Mouse (Mus musculus) embryonic facial prominence, embryonic 12.5 days (tissue): ENCODE data around the gene Shank3. TPM values are rescaled to one million over a fixed set of nuclear protein-coding genes. Genes with fewer than 3 reads are reported as not detected.

Source experiments
- ATAC-seq: fragments of 200-750 bp; cut with Nextera tagmentation; 2 replicates; pipeline ENCODE4 v1.8.0; 2017; ENCODE audit not compliant: insufficient number of reproducible peaks, insufficient read depth, low FRiP score, low TSS enrichment
- H3K27ac ChIP-seq: fragments of 300-500 bp; sonication (generic); 2 replicates; pipeline ENCODE4 v1.5.1; 2016; ENCODE audit warnings: mild to moderate bottlenecking
- H3K27me3 ChIP-seq: fragments of 300-500 bp; sonication (generic); 2 replicates; pipeline ENCODE4 v1.6.1; 2016; ENCODE audit warnings: mild to moderate bottlenecking, moderate library complexity
- H3K36me3 ChIP-seq: fragments of 300-500 bp; sonication (generic); 2 replicates; pipeline ENCODE4 v1.6.1; 2016; ENCODE audit warnings: mild to moderate bottlenecking
- H3K4me1 ChIP-seq: fragments of 300-500 bp; sonication (generic); 2 replicates; pipeline ENCODE4 v1.6.1; 2016
- H3K4me2 ChIP-seq: fragments of 300-500 bp; sonication (generic); replicated peaks from 2 replicates; pipeline ENCODE4 v1.6.1; 2016; ENCODE audit warnings: mild to moderate bottlenecking, moderate library complexity
- H3K4me3 ChIP-seq: fragments of 300-500 bp; sonication (generic); 2 replicates; pipeline ENCODE4 v1.5.1; 2016; ENCODE audit warnings: mild to moderate bottlenecking
- H3K9ac ChIP-seq: fragments of 300-500 bp; sonication (generic); 2 replicates; pipeline ENCODE4 v1.6.1; 2016; ENCODE audit warnings: mild to moderate bottlenecking, moderate library complexity
- H3K9me3 ChIP-seq: fragments of 300-500 bp; sonication (generic); 2 replicates; pipeline ENCODE4 v1.6.1; 2016; ENCODE audit warnings: mild to moderate bottlenecking, moderate library complexity
- WGBS: fragments of 180-500 bp; shearing (Covaris S2); methylation state at CpG from one replicate; pipeline ENCODE4 v1.1.7; 2016; 5-methylcytosine and 5-hydroxymethylcytosine counted together
- polyA plus RNA-seq: library from polyadenylated mRNA; unstranded; fragments of >200 nt; fragmentation: Nextera tagmentation; extraction: Ambion mirVana; gene quantifications from 2 replicates; pipeline ENCODE4 v1.2.1, GENCODE M21; 2016

Gene Shank3
- polyA plus RNA-seq, 1 experiment from 2014 or later, result 3.0 TPM

DNA sequence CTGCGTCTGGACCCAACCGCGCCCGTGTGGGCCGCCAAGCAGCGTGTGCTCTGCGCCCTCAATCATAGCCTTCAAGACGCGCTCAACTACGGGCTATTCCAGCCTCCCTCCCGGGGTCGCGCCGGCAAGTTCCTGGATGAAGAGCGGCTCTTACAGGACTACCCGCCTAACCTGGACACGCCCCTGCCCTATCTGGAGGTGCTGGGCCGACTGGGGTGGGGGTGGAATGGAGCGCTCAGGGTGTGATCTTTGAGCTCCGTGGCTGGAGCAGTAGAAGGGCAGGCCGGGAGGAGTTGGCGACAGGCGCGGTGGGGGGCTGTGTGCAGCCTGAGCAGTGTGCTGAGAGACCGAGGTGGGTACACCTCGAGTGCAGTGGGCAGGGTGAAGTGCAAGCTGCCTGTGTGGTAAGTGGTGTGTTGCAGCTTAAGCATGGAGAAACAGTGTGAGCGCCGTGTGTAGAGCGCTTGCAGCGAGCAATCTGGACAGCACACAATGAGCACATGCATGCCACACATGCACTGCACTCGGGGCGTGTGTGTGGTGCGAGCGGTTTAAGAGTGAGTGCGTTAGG, 883 bp downstream of the Shank3 start:
- H3K4me1 ChIP-seq, result peaks cover 9% of the 10 kb centered on the region; the same call in 1 of the 2 replicates
- peaks cover 9% of the 10 kb centered on the region for H3K36me3 ChIP-seq
- under 1% methylated on average over 35 of the region's 35 CpGs for WGBS
- H3K4me3 ChIP-seq, result peak overlapping the region; percentile 79
- no peaks in the 10 kb centered on the region for H3K9me3 ChIP-seq
- H3K9ac ChIP-seq, result peak overlapping the region; percentile 85
- H3K27me3 ChIP-seq, result peaks cover 34% of the 10 kb centered on the region
- no peak overlapping the region for H3K27ac ChIP-seq
- peak; percentile 25; the same call in 1 of the 2 replicates for ATAC-seq
- peak overlapping the region; percentile 92 for H3K4me2 ChIP-seq

GRCm38 (mm10) chr15:89501321-89501720, 1.9 kb downstream of the Shank3 start:
- Histone ChIP-seq H3K4me2 (0 out of 2 replicates have a peak overlapping the region, but pooled peaks have one; percentile 92), H3K9ac (no peak overlapping the region), H3K36me3 (peaks cover 9% of the 10 kb centered on the region), H3K27me3 (peaks cover 30% of the 10 kb centered on the region), H3K27ac (no peak overlapping the region), H3K4me3 (no peak overlapping the region), H3K9me3 (no peaks in the 10 kb centered on the region), H3K4me1 (peaks cover 9% of the 10 kb centered on the region; the same call in 1 of the 2 replicates)
- ATAC-seq, result no peak
- 84% methylated on average over 3 of the region's 3 CpGs for WGBS

GRCm38 (mm10) chr15:89504838-89505237, 5.4 kb downstream of the Shank3 start:
- H3K36me3 ChIP-seq, result peaks cover 14% of the 10 kb centered on the region
- H3K4me3 ChIP-seq, result no peak overlapping the region
- peaks cover 9% of the 10 kb centered on the region; the same call in 1 of the 2 replicates for H3K27me3 ChIP-seq
- 92% methylated on average over 9 of the region's 9 CpGs for WGBS
- no peaks in the 10 kb centered on the region for H3K4me1 ChIP-seq
- H3K9me3 ChIP-seq, result no peaks in the 10 kb centered on the region
- ATAC-seq, result no peak
- no peak overlapping the region for H3K9ac ChIP-seq
- no peak overlapping the region for H3K27ac ChIP-seq
- no peak overlapping the region for H3K4me2 ChIP-seq

DNA sequence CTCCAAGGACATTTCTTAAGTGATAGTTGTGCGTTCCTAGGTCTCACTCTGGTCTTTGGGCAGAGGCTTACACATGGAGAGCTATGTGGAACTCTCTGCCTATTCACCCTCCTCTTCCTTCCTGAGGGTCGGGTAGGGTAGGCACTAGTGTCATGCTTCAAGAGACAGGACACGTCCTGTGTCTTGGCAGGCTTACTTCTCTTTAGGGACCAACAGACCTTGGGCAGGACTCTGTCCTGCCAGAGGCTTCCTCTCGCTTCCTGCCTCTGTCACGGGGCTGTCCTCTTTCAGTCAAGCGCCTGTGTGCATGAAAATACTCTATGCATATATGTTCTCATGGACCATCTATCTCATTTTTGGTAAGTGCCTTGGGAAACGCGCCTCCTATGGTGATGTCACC, 8.3 kb downstream of the Shank3 start:
- WGBS, result 88% methylated on average over 8 of the region's 8 CpGs
- no peaks in the 10 kb centered on the region for H3K4me1 ChIP-seq
- H3K9ac ChIP-seq, result no peak overlapping the region
- ATAC-seq, result no peak
- H3K27me3 ChIP-seq, result no peaks in the 10 kb centered on the region
- no peak overlapping the region for H3K27ac ChIP-seq
- no peaks in the 10 kb centered on the region for H3K9me3 ChIP-seq
- H3K4me2 ChIP-seq, result no peak overlapping the region
- no peak overlapping the region for H3K4me3 ChIP-seq
- H3K36me3 ChIP-seq, result peaks cover 14% of the 10 kb centered on the region

GRCm38 (mm10) chr15:89512679-89513078, 13.3 kb downstream of the Shank3 start:
- Histone ChIP-seq H3K4me2 (no peak overlapping the region), H3K9ac (no peak overlapping the region), H3K4me1 (no peaks in the 10 kb centered on the region), H3K9me3 (no peaks in the 10 kb centered on the region), H3K27me3 (no peaks in the 10 kb centered on the region), H3K4me3 (no peak overlapping the region), H3K27ac (no peak overlapping the region), H3K36me3 (no peaks in the 10 kb centered on the region)
- 77% methylated on average over 4 of the region's 4 CpGs for WGBS
- ATAC-seq, result no peak

DNA sequence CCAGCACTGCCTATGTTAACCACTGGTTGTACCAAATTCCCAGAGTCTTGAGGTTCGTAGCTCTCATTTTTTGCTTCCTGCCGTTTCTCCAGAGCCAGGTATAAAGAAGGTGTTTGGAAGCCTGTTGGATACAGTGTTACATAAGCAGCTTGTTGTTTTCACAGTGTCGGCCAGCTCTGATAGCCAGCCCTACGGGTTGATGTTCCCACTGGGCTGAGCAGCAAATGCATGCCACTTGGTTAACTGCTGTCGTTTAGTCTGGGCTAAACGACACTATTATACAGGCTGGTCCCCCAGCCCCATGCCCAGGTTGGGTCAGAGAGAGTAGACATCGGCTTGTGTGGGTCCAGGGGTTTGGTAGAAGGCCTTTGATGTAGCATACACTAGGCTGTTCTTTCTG, 22.5 kb downstream of the Shank3 start:
- WGBS, result 72% methylated on average over 7 of the region's 7 CpGs

GRCm38 (mm10) chr15:89522566-89523282, 23.3 kb downstream of the Shank3 start:
- H3K27ac ChIP-seq, result no peak overlapping the region
- WGBS, result 82% methylated on average over 10 of the region's 10 CpGs
- peak overlapping the region; percentile 41; the same call in 1 of the 2 replicates for H3K4me3 ChIP-seq
- no peak overlapping the region for H3K9ac ChIP-seq
- H3K4me1 ChIP-seq, result peaks cover 10% of the 10 kb centered on the region
- ATAC-seq, result no peak
- peak overlapping the region; percentile 96 for H3K4me2 ChIP-seq
- peaks cover 43% of the 10 kb centered on the region for H3K27me3 ChIP-seq
- no peaks in the 10 kb centered on the region for H3K9me3 ChIP-seq
- no peaks in the 10 kb centered on the region for H3K36me3 ChIP-seq

More for the DNA sequence above, 22.5 kb downstream of the Shank3 start:
- no peak for ATAC-seq
- H3K4me2 ChIP-seq, result no peak overlapping the region
- no peaks in the 10 kb centered on the region for H3K9me3 ChIP-seq
- H3K4me3 ChIP-seq, result no peak overlapping the region
- peaks cover 10% of the 10 kb centered on the region for H3K4me1 ChIP-seq
- H3K9ac ChIP-seq, result no peak overlapping the region
- H3K27me3 ChIP-seq, result peaks cover 43% of the 10 kb centered on the region
- H3K27ac ChIP-seq, result no peak overlapping the region
- no peaks in the 10 kb centered on the region for H3K36me3 ChIP-seq

DNA sequence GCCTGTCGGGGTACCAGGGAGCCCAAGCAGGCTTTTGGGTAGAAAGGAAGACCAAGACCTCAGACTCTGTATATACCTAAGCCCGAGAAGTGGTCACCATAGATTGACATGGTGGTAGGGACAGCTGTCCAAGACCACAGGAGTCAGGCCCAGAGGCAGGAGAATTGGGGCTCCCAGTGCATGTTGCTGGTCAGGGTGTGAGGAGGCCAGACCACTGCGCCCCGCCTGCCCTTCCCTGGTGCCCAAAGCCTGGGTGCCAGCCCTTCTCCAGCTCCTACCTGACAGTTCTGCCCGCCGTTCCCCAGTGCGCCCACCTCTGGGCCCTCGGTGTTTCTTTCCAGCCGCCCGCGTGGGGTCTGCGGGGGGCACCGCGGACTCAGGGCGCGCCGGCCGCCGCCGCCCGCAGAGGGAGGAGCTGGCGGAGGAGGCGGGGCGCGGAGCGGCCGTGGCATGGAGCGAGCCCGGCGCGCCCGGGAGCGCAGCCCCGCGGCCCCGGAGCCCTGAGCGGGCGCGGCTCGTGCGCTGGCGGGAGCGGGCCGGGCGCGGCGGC, 23.9 kb downstream of the Shank3 start:
- WGBS, result 7% methylated on average over 33 of the region's 47 CpGs
- H3K4me2 ChIP-seq, result peak overlapping the region; percentile 96

DNA sequence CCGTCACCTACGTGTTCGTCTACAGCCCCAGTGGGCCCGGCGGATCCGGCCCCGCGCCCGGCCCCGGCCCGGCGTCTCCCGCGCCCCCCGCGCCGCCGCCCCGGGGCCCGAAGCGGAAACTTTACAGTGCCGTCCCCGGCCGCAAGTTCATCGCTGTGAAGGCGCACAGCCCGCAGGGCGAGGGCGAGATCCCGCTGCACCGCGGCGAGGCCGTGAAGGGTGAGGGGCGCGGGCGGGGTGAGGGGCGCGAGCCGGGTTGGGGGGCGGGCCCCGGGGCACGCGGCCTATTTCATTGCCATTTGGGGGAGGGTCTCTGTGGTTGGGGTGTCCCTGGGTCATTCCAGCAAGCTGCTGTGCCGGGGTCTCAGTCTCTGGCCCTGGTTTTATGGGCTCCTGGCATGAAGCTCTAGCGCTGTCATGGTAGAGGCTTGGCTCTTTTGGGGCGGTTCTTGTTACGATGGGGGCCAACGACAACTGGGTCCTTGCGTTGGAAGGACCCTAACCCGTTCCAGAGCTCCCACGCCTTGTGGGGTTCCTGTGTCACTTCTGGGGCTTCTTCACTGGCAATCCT, 24.7 kb downstream of the Shank3 start:
- no peak for ATAC-seq
- 3% methylated on average over 40 of the region's 52 CpGs for WGBS
- H3K27ac ChIP-seq, result no peak overlapping the region

More for the DNA sequence above, 23.9 kb downstream of the Shank3 start:
- peak; percentile 39 for ATAC-seq
- H3K4me1 ChIP-seq, result peaks cover 10% of the 10 kb centered on the region
- H3K36me3 ChIP-seq, result no peaks in the 10 kb centered on the region
- H3K9me3 ChIP-seq, result no peaks in the 10 kb centered on the region
- H3K27me3 ChIP-seq, result peaks cover 43% of the 10 kb centered on the region
- H3K9ac ChIP-seq, result peak overlapping the region; percentile 44; the same call in 1 of the 2 replicates
- peak overlapping the region; percentile 41 for H3K4me3 ChIP-seq
- no peak overlapping the region for H3K27ac ChIP-seq

GRCm38 (mm10) chr15:89524611-89525415, 25.4 kb downstream of the Shank3 start:
- peak overlapping the region; percentile 71 for H3K4me3 ChIP-seq

More for the DNA sequence above, 24.7 kb downstream of the Shank3 start:
- Histone ChIP-seq H3K9ac (peak overlapping the region; percentile 74), H3K36me3 (no peaks in the 10 kb centered on the region), H3K27me3 (peaks cover 43% of the 10 kb centered on the region), H3K4me1 (peaks cover 10% of the 10 kb centered on the region), H3K9me3 (no peaks in the 10 kb centered on the region), H3K4me3 (peak overlapping the region; percentile 71), H3K4me2 (peak overlapping the region; percentile 96)

DNA sequence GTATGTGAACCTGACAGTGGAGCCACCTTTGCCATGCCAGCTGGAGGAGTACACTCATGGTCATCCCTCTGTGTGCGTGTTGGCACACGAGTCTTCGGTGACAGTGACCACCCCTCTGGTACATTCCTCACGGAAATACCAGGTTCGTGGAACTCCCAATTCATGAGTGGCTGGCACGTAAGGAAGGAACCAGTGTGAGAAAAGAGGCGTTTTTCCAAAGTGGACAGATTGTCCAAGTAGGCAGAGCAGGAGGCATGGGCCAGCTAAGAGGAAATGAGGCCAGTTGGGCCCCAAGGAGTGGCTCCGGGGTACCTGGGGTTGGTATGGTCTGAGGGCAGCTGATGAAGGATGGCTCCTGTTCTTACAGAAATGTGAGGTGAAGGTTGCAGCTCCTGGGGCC, 26.0 kb downstream of the Shank3 start:
- no peak overlapping the region for H3K9ac ChIP-seq
- H3K9me3 ChIP-seq, result no peaks in the 10 kb centered on the region
- no peak overlapping the region for H3K4me3 ChIP-seq
- WGBS, result 93% methylated on average over 8 of the region's 8 CpGs
- H3K36me3 ChIP-seq, result no peaks in the 10 kb centered on the region
- H3K27me3 ChIP-seq, result peaks cover 43% of the 10 kb centered on the region
- no peak overlapping the region for H3K4me2 ChIP-seq
- H3K27ac ChIP-seq, result no peak overlapping the region
- ATAC-seq, result no peak
- peaks cover 10% of the 10 kb centered on the region for H3K4me1 ChIP-seq

More at GRCm38 (mm10) chr15:89524611-89525415, 25.4 kb downstream of the Shank3 start:
- Histone ChIP-seq H3K9me3 (no peaks in the 10 kb centered on the region), H3K4me1 (peaks cover 10% of the 10 kb centered on the region), H3K27me3 (peaks cover 43% of the 10 kb centered on the region), H3K36me3 (no peaks in the 10 kb centered on the region), H3K27ac (no peak overlapping the region), H3K4me2 (peak overlapping the region; percentile 96), H3K9ac (peak overlapping the region; percentile 74; the same call in 1 of the 2 replicates)
- no peak for ATAC-seq
- 67% methylated on average over 8 of the region's 8 CpGs for WGBS
